29 mouse cellular contexts compared by ENCODE assay signal in genomic region chr7:16178114-16178513, GRCm38 (mm10). TPM values are rescaled to one million over a fixed set of nuclear protein-coding genes. Genes with fewer than 3 reads are reported as not detected.
"Had no signal": no experiment of that assay in that cellular context is flagged by ENCODE, and none has a peak within 500 bp of the region (broad histone marks: within the 10 kb centered on the region; RNA-seq: fewer than 3 reads in every experiment).

No protein-coding gene starts in this region.

- H3K27me3 ChIP-seq: embryonic facial prominence, embryonic 13.5 days; embryonic facial prominence, embryonic 15.5 days; forebrain, embryonic 12.5 days; forebrain, embryonic 13.5 days; forebrain, embryonic 15.5 days had no signal

- H3K4me3 ChIP-seq: embryonic facial prominence, embryonic 10.5 days; embryonic facial prominence, embryonic 12.5 days; embryonic facial prominence, embryonic 13.5 days; embryonic facial prominence, embryonic 15.5 days; erythroblast, embryonic 14.5 days; forebrain, embryonic 10.5 days; forebrain, embryonic 12.5 days; forebrain, embryonic 13.5 days; forebrain, embryonic 15.5 days; gastrocnemius, adult 2 months; heart, adult 2 months had no signal

- H3K9me3 ChIP-seq: embryonic facial prominence, embryonic 12.5 days; embryonic facial prominence, embryonic 13.5 days; embryonic facial prominence, embryonic 15.5 days; forebrain, embryonic 10.5 days; forebrain, embryonic 12.5 days; forebrain, embryonic 15.5 days had no signal

- H3K27ac ChIP-seq: embryonic facial prominence, embryonic 10.5 days; embryonic facial prominence, embryonic 12.5 days; embryonic facial prominence, embryonic 13.5 days; embryonic facial prominence, embryonic 15.5 days; forebrain, embryonic 10.5 days; forebrain, embryonic 12.5 days; forebrain, embryonic 13.5 days; forebrain, embryonic 15.5 days; gastrocnemius, adult 2 months; heart, adult 2 months had no signal

- H3K4me2 ChIP-seq: embryonic facial prominence, embryonic 12.5 days; embryonic facial prominence, embryonic 13.5 days; embryonic facial prominence, embryonic 15.5 days; forebrain, embryonic 12.5 days; forebrain, embryonic 15.5 days had no signal

- H3K9ac ChIP-seq: embryonic facial prominence, embryonic 12.5 days; embryonic facial prominence, embryonic 13.5 days; embryonic facial prominence, embryonic 15.5 days; forebrain, embryonic 12.5 days; forebrain, embryonic 13.5 days; forebrain, embryonic 15.5 days; forebrain, postnatal 0 days had no signal

- ATAC-seq: forebrain, embryonic 13.5 days; forebrain, embryonic 14.5 days; forebrain, embryonic 15.5 days; forebrain, embryonic 16.5 days; forebrain, postnatal 0 days had no signal

- DNase-seq: cerebellum, adult 9-10 months; cerebellum, adult 9-11 months; cerebellum, postnatal 10 days; cerebellum, postnatal 14 days; cerebellum, postnatal 25 days; cerebellum, postnatal 36 days; embryo, embryonic 11 days; forebrain, postnatal 0 days; gastrocnemius, adult 2 months; gastrocnemius, postnatal 10 days; gastrocnemius, postnatal 14 days; gastrocnemius, postnatal 25 days; gastrocnemius, postnatal 36 days; heart, adult 11 months; heart, adult 18-20 months; heart, adult 2 months had no signal

RNA-seq across cellular contexts. Expression of gene Meis3, which starts 3.2 kb away (rescaled TPM):
- total RNA-seq: common myeloid progenitor, adult 5-6 weeks; granulocyte monocyte progenitor cell, adult 5-6 weeks had no signal

RNA-seq across cellular contexts. Expression of gene Slc8a2, which starts 48.5 kb away (rescaled TPM):
- total RNA-seq: granulocyte monocyte progenitor cell, adult 5-6 weeks had no signal
- polyA plus RNA-seq: erythroblast, embryonic 14.5 days had no signal
